Mouse (Mus musculus) thymus, postnatal 0 days (tissue): ENCODE data around the gene Dgkd. TPM values are rescaled to one million over a fixed set of nuclear protein-coding genes. Genes with fewer than 3 reads are reported as not detected.

ENCODE experiments used
- DNase-seq: peaks from one replicate; pipeline ENCODE4 v3.0.0-alpha.2; 2015; ENCODE audit warnings: low spot score
- polyA plus RNA-seq: library from polyadenylated mRNA; unstranded; fragments of >200 nt; fragmentation: Nextera tagmentation; extraction: Ambion mirVana; gene quantifications from 2 replicates; pipeline ENCODE4 v1.2.1, GENCODE M21; 2015

Gene Dgkd
- polyA plus RNA-seq, 1 experiment from 2014 or later, result 80.7 TPM

- DNase-seq, result no peak
These were observed 27.8 kb downstream of the Dgkd start for GRCm38 (mm10) chr1:87880856-87881255.

- DNase-seq, result no peak
These were observed 28.6 kb downstream of the Dgkd start for GRCm38 (mm10) chr1:87881726-87882125.

- no peak for DNase-seq
These were observed 29.5 kb downstream of the Dgkd start for GRCm38 (mm10) chr1:87882554-87882953.

DNA sequence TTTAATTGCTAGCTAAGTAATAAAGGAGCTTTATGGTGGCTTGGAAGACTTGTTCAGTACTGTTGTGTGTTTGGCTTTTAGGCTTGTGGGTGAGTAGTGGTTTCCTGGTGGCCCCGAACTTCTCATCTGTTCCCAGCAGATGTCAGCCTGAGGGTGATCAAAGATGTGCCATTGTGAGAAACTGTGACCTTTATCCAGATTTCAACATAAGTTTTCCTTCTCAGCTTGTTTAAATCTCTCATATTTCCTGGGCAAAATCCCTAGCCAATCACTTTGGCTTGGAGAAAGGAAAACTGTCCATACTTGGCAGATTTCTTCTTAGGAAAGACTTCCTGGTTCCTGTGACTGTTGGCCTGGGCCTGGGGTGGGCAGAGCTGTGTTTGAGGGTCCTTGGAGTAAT is 37.9 kb downstream of the Dgkd start:
- peak; percentile 55 for DNase-seq

GRCm38 (mm10) chr1:87891634-87892033 is 38.5 kb downstream of the Dgkd start:
- DNase-seq, result no peak

DNA sequence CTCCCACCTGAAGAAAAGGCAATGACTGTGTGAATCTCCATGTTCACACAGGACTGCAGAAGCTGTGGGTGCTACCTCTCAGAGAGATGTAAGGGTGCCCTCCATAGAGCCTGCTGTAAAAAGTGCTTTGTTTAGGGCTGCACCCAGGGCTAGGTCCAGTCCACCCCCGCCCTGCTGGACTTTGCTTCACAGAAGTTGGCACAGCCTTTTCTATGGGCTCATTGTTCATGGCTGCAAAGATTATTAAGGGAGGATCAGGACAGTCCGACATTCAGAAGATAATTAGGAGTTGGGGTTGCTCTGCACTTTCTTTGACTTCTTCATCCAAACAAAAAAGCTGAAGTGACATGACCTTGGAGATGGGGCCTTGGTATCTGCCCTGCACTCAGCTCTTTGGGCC is 39.4 kb downstream of the Dgkd start:
- DNase-seq, result no peak

DNA sequence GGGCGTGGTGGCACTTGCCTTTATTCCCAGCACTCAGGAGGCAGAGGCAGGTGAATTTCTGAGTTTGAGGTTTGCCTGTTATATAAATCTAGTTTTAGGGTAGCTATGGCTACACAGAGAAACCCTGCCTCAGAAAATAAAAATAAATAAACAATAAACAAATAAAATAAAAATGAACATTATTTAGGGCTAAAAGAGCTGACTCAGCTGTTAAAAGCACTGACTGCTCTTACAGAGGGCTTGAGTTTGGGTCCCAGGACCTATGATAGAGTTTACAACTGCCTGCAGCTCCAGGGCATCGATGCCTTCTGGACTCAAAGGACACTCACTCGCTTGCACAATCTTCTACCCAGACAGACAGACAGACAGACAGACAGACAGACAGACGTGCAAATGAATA is 40.3 kb downstream of the Dgkd start:
- DNase-seq, result no peak

DNA sequence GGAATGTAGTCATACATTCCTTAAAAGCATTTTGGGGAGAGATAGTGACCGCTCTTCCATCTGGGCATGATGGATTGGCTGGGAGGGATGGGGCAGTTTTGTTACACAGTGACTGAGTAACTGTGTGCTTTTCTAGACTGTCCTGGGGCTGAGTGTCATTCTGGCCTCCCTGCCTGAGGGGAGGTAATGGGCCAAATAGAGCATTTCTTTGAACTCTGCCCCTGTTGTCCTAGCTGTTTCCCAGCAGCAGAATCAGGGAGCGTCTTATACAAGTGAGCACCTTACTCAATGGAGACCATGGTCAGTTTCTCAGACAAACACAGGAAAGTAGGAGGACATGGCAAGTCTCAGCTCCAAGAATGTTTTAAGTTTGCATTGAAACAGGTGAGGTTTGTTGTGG is 43.8 kb downstream of the Dgkd start:
- no peak for DNase-seq

- peak; percentile 89 for DNase-seq
These were observed 46.6 kb downstream of the Dgkd start for GRCm38 (mm10) chr1:87899701-87900100.

DNA sequence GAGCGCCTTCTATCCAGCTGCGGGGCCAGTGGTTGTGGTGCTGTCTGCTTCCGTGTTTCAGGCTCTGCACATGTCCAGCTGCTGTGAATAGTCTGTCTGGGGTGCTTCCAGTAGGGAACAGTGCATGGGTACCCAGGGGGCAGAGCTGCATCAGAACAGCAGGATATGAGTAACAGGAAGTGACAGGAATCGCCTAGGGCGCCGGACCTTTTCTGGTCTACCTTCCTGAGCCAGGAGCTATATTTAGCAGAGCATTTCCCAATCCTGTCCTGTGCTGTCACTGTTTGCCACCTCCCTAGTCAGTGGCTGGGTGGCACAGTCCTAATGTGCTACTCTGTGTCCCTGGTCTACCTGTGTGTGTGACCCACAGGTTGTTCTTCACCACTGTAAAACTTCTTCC is 47.9 kb downstream of the Dgkd start:
- DNase-seq, result peak; percentile 27

- DNase-seq, result peak; percentile 33
These were observed 49.1 kb downstream of the Dgkd start for GRCm38 (mm10) chr1:87902186-87902585.

- peak; percentile 47 for DNase-seq
These were observed 53.4 kb downstream of the Dgkd start for GRCm38 (mm10) chr1:87906361-87906956.

DNA sequence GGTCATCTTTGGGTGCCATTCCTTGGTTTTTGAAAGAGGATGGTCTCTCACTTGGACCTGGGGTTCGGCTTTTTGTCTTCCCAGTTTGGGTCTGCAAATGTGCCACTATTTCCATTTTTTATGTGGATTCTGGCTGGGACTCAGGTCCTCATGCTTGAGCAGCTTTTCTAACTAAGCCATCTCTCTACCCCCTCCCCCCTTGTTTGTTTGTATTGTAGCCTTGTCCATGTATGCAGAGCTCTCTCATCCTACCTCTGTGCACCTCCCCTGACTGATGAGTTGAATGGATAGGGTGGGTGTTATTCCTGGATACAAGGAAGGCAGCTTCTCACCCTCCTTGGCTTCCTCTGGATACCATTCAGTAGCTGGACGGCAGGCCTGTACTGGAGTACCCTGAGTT is 54.9 kb downstream of the Dgkd start:
- DNase-seq, result no peak

DNA sequence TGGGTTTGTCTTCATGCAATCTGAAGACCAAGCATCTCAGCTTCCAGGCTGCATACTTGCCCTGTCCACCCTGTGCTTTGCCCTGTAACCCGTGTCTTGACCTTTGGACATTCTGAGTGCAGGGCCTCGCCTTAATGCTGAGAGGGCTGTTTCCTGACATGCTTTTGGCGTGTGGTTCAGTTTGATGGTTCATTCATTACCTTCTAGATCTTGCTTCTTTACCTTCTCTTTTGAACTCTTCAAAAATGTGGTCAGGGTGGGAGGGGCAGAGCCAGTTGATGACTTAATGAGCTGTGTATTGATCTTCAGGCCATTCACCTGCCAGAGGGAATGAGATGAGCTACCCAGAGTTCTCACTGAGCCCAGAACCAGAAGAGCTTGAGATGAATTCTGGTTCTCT is 55.6 kb downstream of the Dgkd start:
- no peak for DNase-seq

DNA sequence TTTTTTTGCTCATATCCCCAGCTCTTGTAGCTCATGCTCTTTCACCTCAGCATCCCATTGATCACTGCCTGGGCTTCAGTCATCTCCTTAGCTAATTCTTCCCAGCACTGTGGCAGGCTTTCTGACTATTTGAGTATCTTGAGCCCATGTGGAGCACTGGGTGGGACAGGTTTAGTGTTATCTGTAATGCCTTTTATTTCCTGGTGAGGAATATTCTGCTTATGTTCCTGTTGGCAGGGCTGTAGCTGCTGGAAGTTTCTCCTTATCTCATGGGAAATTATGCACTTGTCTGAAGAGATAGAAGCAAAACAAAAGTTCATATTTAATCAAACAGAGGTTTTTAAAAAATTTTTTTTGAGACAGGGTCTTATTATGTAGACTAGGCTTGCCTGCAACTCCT is 56.5 kb downstream of the Dgkd start:
- DNase-seq, result no peak

DNA sequence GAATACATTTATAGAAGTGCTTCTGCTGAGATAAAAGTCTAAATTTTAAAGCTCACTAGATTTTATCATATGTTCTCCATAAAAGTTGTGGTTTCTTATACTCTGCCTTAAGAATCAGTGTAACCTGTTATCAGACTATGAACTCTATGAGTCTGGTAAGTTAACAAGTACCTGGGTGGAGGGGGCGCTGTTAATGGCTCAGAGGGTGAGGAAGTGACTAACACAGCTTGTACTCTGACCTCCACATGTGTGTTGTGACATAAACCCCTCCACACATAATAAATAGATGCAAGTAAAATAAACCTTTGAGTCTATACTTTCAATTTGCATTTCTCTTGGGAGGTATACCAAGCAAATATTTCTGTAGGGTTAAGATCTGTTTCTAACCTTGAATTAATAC is 57.3 kb downstream of the Dgkd start:
- DNase-seq, result no peak

GRCm38 (mm10) chr1:87913356-87913755 is 60.3 kb downstream of the Dgkd start:
- no peak for DNase-seq

- DNase-seq, result no peak
These were observed 64.3 kb downstream of the Dgkd start for GRCm38 (mm10) chr1:87917361-87917760.

DNA sequence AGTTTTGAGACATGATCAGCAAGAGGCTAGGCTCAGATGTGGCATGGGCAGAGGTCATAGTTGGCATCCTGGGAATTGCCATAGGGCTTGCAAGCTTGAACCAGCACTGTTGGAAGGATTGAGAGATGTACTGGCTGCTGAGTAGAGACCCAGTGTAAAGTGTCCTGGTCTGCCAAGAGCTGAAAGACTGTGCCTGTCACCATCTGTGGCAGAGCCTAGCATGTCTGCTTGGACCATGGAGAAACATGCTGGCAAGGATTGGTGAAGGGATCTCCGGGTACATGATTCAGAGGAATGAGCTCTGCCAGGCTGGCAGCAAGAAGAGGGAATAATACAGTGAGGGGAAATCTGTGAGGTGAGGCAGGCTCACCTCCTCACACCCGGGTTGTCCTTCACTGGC is 65.0 kb downstream of the Dgkd start:
- no peak for DNase-seq

GRCm38 (mm10) chr1:87920056-87920614 is 67.0 kb downstream of the Dgkd start:
- no peak for DNase-seq

- DNase-seq, result peak; percentile 40
These were observed 69.6 kb downstream of the Dgkd start for GRCm38 (mm10) chr1:87922666-87923065.

DNA sequence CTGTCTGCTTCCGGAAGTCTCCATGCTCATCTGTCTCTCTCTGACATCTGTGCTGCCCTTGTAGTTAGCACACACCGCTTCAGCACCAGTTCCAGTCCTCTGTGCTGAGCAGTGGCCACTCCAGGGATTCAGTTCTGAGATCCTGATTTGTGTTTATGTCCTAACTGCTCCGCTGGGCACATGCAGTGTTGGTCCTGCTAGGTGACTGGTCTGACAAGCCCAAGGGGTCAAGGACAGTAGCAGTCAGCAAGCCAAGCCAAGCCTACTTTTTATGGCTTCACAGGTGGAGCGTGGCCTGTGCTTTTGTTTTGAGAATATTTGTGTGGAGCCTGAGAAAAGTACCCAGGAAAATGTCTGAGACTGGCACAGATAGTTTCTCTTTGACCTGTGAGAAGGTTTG is 71.8 kb downstream of the Dgkd start:
- no peak for DNase-seq

- DNase-seq, result no peak
These were observed 76.6 kb downstream of the Dgkd start for GRCm38 (mm10) chr1:87929730-87930129.

DNA sequence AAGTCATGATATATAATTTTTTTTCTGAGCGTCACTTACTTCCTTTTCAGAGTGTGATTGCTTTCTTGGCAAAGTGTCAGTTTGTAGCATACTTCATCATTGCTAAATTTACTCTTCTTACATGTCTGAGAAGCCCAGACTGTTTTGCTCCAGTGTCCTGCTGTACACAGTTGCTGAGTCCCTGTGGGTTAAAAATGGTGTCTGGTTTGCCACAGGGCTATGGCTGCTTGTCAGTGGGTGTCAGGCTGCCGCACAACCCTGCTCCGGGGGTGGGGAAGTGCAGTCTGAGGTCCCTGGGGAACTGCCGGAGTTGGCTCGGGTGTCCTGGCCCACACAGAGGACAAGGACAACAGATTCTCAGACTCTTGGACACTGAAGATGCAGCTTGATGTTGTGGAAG is 80.0 kb downstream of the Dgkd start:
- no peak for DNase-seq
